Mouse (Mus musculus) megakaryocyte, embryonic 14.5 days (primary cell): ENCODE measurements at regions not wholly inside any gene's neighbourhood (a gene's known extent, or its start where the extent isn't known, plus 50 kb on each side); places are given as distances from the start of the nearest gene placed in this dataset.
A peak's percentile ranks its signal among the peaks of the same experiment; 100 is the strongest.

ENCODE experiments used
- H3K27me3 ChIP-seq: replicated peaks from 2 replicates; pipeline ENCODE3; 2012; ENCODE audit warnings: inconsistent platforms
- H3K36me3 ChIP-seq: replicated peaks from 2 replicates; pipeline ENCODE3; 2012; ENCODE audit warnings: low read length, inconsistent platforms, mixed read lengths
- H3K4me1 ChIP-seq: 2 replicates; pipeline ENCODE4 v1.6.1; 2012; ENCODE audit warnings: inconsistent platforms
- H3K4me3 ChIP-seq: replicated peaks from 2 replicates; pipeline ENCODE3; 2012; ENCODE audit warnings: moderate library complexity, mild to moderate bottlenecking, inconsistent platforms
- H3K9me3 ChIP-seq: 2 replicates; pipeline ENCODE4 v1.6.1; 2012; ENCODE audit warnings: inconsistent platforms
- FLI1 ChIP-seq: IDR thresholded peaks from 2 replicates; pipeline ENCODE4 v1.6.1; 2012; ENCODE audit warnings: low read length, inconsistent platforms, mixed read lengths
- GATA1 ChIP-seq: IDR thresholded peaks from 3 replicates; pipeline ENCODE4 v1.6.1; 2012; ENCODE audit warnings: mixed read lengths, low read length, inconsistent platforms, borderline replicate concordance

DNA sequence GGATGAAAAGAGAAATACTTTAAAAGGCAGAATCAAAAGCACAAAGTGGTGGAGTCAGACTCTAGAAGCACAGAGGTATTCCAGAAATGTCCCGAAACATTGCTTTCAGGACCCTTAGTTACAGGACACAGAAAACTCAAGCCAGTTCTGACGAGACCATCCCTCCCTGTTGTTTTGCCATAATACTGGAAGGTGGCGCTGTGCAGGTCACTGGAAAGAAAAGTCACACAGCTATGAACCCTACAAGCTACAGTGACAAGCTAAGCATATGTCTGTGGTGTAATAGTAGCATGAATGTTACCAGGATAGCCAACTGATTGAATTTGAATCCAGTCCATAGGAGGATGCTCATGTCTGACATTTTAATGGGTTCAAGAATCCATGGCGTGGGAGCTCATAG is 117.4 kb upstream of the Cxxc4 start:
- H3K4me3 ChIP-seq: no peak overlapping the region
- H3K36me3 ChIP-seq: no peaks in the 10 kb centered on the region
- no peaks in the 10 kb centered on the region for H3K4me1 ChIP-seq
- TF ChIP-seq FLI1 (no peak), GATA1 (no peak)
- H3K27me3 ChIP-seq: no peaks in the 10 kb centered on the region
- peaks cover 10% of the 10 kb centered on the region; the same call in 1 of the 2 replicates for H3K9me3 ChIP-seq

DNA sequence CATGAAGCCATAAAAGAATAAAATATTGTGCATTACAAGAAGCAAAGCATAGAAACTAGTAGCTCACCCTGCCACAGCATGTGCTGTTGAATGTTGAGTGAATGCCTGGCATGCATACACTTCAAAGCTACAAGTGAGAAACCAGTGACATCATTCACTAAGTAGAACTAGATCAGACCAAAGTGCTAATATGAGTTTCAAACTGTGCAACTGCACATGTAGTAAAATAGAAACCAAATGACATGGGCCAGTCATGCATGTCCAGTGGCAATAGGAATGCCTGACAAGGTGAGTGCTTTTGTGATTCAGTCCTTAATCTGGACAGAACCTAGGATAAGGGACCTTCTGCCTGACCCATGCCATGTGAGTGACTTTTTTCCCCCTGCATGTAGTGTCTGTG is 111.3 kb upstream of the Cxxc4 start:
- Histone ChIP-seq H3K9me3 (peaks cover 5% of the 10 kb centered on the region; the same call in 1 of the 2 replicates), H3K4me1 (no peaks in the 10 kb centered on the region), H3K4me3 (no peak overlapping the region), H3K27me3 (no peaks in the 10 kb centered on the region), H3K36me3 (no peaks in the 10 kb centered on the region)
- TF ChIP-seq FLI1: no peak
- TF ChIP-seq GATA1: no peak

DNA sequence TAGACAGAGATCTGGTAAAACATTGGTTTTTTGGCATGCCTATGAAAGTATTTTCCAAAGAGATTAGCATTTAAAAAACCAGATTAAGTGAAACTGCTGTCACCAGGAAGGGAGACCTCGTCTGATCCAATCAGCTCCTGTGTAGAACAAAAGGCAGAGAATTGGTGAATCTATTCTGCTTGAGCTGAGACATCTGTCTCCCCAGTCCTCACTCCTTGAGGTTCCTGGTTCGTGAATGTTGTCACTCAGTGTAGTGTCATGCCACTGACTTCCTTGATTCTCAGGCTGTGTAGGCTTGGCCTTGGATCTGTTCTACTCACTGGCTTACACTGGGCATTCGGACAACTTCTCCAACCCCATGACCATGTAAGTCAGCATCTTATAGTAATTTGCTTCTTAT is 105.9 kb upstream of the Cxxc4 start:
- Histone ChIP-seq H3K4me1 (no peaks in the 10 kb centered on the region), H3K4me3 (no peak overlapping the region), H3K36me3 (no peaks in the 10 kb centered on the region), H3K9me3 (no peaks in the 10 kb centered on the region), H3K27me3 (no peaks in the 10 kb centered on the region)
- no peak for TF ChIP-seq GATA1
- TF ChIP-seq FLI1: no peak

DNA sequence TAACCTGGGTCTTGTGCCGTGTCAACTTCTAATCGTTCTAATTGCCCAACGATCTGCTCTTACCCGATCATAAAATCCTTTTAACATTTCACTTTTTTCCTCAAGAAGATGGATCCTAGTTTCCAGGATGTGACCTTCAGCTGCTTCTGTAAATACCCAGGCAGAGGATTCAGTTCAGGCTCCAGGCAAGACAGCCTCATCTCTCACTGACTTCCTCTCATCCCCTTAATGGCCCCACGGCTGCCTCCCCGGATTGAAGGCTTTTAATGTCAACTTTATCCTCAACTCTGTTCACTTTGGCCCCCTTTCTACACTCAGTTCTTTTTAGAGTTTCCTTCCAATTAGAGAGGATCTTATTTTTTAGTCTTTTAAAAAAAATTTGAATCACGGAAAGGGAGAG is 91.0 kb upstream of the Cxxc4 start:
- no peaks in the 10 kb centered on the region for H3K9me3 ChIP-seq
- H3K4me1 ChIP-seq: peaks cover 5% of the 10 kb centered on the region; the same call in 1 of the 2 replicates
- peaks cover 2% of the 10 kb centered on the region for H3K27me3 ChIP-seq
- no peaks in the 10 kb centered on the region for H3K36me3 ChIP-seq
- peak overlapping the region; percentile 48 for H3K4me3 ChIP-seq
- TF ChIP-seq GATA1 (no peak), FLI1 (no peak)

DNA sequence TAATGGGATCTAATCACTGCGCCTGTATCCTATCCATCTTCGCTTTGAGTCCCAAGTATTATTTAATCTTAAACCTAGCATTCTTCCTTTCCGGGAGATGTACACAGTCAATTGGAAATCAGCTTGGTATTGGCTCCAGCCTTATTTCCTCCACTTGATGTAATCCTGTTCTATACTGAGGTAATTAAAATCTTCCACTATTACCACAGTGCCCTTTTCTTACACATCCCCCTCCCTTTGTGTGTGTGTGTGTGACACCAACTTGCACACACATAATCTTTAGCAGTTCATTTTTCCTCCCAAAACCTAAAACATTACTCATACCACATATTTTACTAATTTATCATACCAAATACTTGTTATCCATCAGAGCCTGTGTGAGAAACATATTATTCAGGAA is 90.3 kb upstream of the Cxxc4 start:
- no peaks in the 10 kb centered on the region for H3K36me3 ChIP-seq
- H3K4me3 ChIP-seq: no peak overlapping the region
- peaks cover 5% of the 10 kb centered on the region; the same call in 1 of the 2 replicates for H3K4me1 ChIP-seq
- peaks cover 2% of the 10 kb centered on the region for H3K27me3 ChIP-seq
- no peaks in the 10 kb centered on the region for H3K9me3 ChIP-seq
- TF ChIP-seq FLI1: no peak
- no peak for TF ChIP-seq GATA1

DNA sequence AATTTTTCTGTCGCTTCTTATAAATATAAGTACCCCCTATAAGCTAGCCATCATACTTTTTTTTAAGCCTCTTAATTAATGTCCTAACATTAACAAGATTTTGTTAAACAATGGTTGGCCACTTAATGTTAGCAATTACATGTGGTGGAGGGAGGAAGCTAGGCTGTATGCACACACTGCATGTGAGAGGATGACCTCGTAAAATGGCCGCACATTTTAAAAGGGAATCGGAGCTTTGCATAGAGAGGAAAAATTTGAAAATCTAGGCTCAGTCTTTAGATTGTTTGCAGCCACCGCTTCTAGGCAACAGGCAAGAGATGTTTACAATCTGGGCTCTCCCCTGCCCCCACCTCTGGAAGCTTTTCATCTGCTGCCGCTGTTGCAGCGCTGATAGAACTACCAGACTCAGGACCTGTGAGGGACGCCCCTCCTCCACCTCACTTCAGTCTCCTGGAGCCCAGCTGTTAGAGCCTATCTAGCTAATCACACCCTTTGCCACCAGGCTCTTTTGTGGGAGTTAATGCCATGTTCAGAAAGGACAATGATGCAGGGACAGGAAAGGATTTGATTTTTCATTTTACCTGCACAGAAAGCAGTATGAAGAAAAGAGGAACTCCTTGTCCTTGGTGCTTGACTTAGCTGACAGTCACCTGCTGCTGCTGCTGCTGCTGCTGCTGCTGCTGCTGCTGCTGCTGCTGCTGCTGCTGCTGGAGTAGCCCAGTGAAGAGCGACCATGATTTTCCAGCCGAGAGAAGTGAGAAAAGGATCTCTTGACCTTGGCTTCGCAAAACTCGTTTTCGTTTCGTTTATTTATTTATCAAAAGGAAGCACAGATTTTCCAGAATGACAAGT is 89.7 kb upstream of the Cxxc4 start:
- peaks cover 5% of the 10 kb centered on the region; the same call in 1 of the 2 replicates for H3K4me1 ChIP-seq
- TF ChIP-seq FLI1 (no peak), GATA1 (no peak)
- peaks cover 2% of the 10 kb centered on the region for H3K27me3 ChIP-seq
- no peak overlapping the region for H3K4me3 ChIP-seq
- H3K9me3 ChIP-seq: peaks cover 2% of the 10 kb centered on the region; the same call in 1 of the 2 replicates
- no peaks in the 10 kb centered on the region for H3K36me3 ChIP-seq

DNA sequence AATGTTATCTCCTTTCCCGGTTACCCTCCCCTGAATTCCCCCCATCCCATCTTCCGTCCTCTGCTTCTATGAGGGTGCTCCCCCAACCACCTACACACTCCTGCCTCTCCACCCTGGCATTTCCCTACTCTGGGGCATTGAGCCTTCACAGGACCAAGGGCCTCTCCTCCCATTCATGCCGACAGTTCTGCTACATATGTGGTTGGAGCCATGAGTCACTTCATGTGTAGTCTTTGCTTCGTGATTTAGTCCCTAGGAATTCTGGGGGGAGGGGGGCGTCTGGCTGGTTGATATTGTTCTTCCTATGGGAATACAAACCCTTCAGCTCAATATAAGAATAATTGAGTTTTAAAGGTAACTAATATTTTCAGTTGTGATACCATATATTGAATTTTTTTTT is 74.0 kb upstream of the Cxxc4 start:
- Histone ChIP-seq H3K4me1 (no peaks in the 10 kb centered on the region), H3K27me3 (no peaks in the 10 kb centered on the region)
- TF ChIP-seq FLI1: no peak

DNA sequence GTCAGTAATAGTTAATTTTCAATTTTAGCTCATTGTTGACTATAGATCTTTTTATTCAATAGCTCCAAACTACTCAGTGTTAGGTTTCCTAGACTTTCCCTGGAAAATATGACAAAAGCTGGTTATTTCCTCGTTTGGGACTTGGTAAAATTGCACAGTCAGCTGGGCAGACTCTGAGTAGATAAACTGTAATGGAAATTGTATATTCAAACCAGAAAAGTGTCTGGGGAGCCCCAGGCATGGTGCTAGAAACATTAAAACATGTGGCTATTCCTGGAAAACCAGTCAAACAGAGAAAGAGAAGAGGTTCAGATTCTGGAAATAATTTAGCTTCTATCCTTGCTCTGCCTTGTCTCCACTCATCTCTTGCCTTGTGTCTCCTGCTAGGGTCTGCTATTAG is 66.4 kb upstream of the Cxxc4 start:
- TF ChIP-seq FLI1 (no peak), GATA1 (no peak)
- Histone ChIP-seq H3K27me3 (no peaks in the 10 kb centered on the region), H3K4me3 (no peak overlapping the region), H3K9me3 (peaks cover 2% of the 10 kb centered on the region; the same call in 1 of the 2 replicates), H3K36me3 (no peaks in the 10 kb centered on the region), H3K4me1 (no peaks in the 10 kb centered on the region)

More for the DNA sequence above, 74.0 kb upstream of the Cxxc4 start:
- Histone ChIP-seq H3K9me3 (no peaks in the 10 kb centered on the region; the same call in 1 of the 2 replicates), H3K36me3 (no peaks in the 10 kb centered on the region), H3K4me3 (no peak overlapping the region)

DNA sequence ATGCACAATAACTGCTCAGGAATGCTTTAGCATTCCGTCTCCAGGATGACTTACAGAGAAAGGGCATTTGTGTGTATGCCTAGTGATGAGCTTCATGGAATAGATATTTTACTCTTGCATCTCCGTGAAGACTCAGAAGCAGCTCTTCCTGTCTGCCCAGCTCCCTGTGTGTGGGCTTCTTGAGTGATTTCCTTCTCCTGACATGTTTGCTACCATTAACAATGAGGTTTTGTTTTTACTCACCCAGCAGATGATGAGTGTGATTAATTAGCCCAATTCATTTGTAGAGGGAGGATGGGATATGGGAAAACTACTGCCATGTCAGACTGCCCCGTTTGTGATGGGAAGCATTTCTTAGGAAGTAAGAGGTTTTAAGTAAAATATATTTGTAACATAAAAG is 63.9 kb upstream of the Cxxc4 start:
- no peaks in the 10 kb centered on the region for H3K36me3 ChIP-seq
- TF ChIP-seq GATA1: no peak
- no peak for TF ChIP-seq FLI1

DNA sequence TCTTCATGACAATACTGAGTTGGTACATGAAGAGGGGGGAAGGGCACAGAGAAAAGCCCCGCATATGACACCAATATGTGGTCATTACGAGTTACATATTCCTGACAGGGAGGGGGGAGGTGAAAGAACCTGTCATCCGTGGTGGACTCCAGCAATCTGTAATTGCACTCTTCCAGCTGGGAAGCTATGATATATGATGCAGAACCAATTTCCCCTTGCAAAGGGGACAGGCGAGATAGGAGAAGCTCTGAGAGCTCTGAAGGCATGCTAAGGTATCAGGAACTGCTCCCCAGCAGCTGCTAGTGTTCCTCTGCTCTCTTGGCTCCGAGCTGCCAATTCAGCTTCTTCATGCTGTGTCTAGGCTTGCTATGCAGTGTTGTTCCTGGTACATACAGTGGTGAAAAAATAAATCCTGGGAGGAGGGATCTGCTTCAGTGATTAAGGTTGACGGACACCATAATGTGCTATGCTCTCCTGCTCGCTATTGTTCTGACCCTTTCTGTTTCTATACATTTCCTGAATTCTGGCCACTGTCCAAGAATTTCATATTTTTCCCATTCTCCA is 57.7 kb upstream of the Cxxc4 start:
- Histone ChIP-seq H3K27me3 (no peaks in the 10 kb centered on the region), H3K4me1 (no peaks in the 10 kb centered on the region), H3K4me3 (no peak overlapping the region), H3K9me3 (peaks cover 22% of the 10 kb centered on the region), H3K36me3 (no peaks in the 10 kb centered on the region)
- no peak for TF ChIP-seq FLI1
- TF ChIP-seq GATA1: no peak

More for the DNA sequence above, 63.9 kb upstream of the Cxxc4 start:
- 0 out of 2 replicates have a peak, but pooled peaks cover 2% of the 10 kb centered on the region for H3K9me3 ChIP-seq
- no peaks in the 10 kb centered on the region for H3K27me3 ChIP-seq
- no peak overlapping the region for H3K4me3 ChIP-seq
- H3K4me1 ChIP-seq: no peaks in the 10 kb centered on the region
